Mouse (Mus musculus) gonadal fat pad, adult 2 months (tissue): ENCODE results near the gene Ptch2. TPM values are rescaled to one million over a fixed set of nuclear protein-coding genes. Genes with fewer than 3 reads are reported as not detected.

Experiments used
- DNase-seq: peaks from one replicate; pipeline ENCODE4 v3.0.0-alpha.2; 2012; ENCODE audit warnings: low read depth
- polyA plus RNA-seq: library from polyadenylated mRNA; depleted of rRNA; stranded (reverse); fragments of >200 nt; gene quantifications from 2 replicates; pipeline ENCODE4 v1.2.3, GENCODE M21; 2012

The Ptch2 gene
- polyA plus RNA-seq, 1 experiment = 44.5 TPM

- DNase-seq = no peak
Observed at GRCm38 (mm10) chr4:117127991-117128686, 32.3 kb downstream of the Ptch2 start.

- no peak for DNase-seq
Observed at GRCm38 (mm10) chr4:117130790-117131189, 34.9 kb downstream of the Ptch2 start.

- no peak for DNase-seq
Observed at GRCm38 (mm10) chr4:117131198-117131597, 35.3 kb downstream of the Ptch2 start.

GRCm38 (mm10) chr4:117131890-117132793, 36.3 kb downstream of the Ptch2 start:
- DNase-seq = no peak

- DNase-seq = no peak
Observed at GRCm38 (mm10) chr4:117132794-117133143, 36.9 kb downstream of the Ptch2 start.

- DNase-seq = no peak
Observed at GRCm38 (mm10) chr4:117133366-117133796, 37.5 kb downstream of the Ptch2 start.

GRCm38 (mm10) chr4:117133817-117134600, 38.1 kb downstream of the Ptch2 start, which contains the start of gene Plk3:
Gene Plk3 (minus strand): TSS chr4:117133963.
- no peak for DNase-seq

GRCm38 (mm10) chr4:117134601-117134995, 38.7 kb downstream of the Ptch2 start:
- no peak for DNase-seq

GRCm38 (mm10) chr4:117136034-117136433, 40.2 kb downstream of the Ptch2 start:
- no peak for DNase-seq

GRCm38 (mm10) chr4:117138295-117139216, 42.7 kb downstream of the Ptch2 start:
- no peak for DNase-seq

- DNase-seq = no peak
Observed at GRCm38 (mm10) chr4:117139217-117139612, 43.3 kb downstream of the Ptch2 start.

GRCm38 (mm10) chr4:117140613-117141012, 44.7 kb downstream of the Ptch2 start:
- DNase-seq = no peak

- no peak for DNase-seq
Observed at GRCm38 (mm10) chr4:117143023-117143422, 47.1 kb downstream of the Ptch2 start.

GRCm38 (mm10) chr4:117145248-117145647, 49.4 kb downstream of the Ptch2 start:
- DNase-seq = no peak

GRCm38 (mm10) chr4:117146176-117146575, 50.3 kb downstream of the Ptch2 start:
- DNase-seq = no peak

GRCm38 (mm10) chr4:117148047-117148713, 52.3 kb downstream of the Ptch2 start:
- no peak for DNase-seq

GRCm38 (mm10) chr4:117148815-117149214, 52.9 kb downstream of the Ptch2 start:
- no peak for DNase-seq

GRCm38 (mm10) chr4:117149291-117150211, 53.7 kb downstream of the Ptch2 start:
- no peak for DNase-seq

GRCm38 (mm10) chr4:117150212-117150733, 54.4 kb downstream of the Ptch2 start:
- no peak for DNase-seq
